Mouse (Mus musculus) adrenal gland, postnatal 25 days (tissue): Measurements from ENCODE around the gene Rpl38. TPM values are rescaled to one million over a fixed set of nuclear protein-coding genes. Genes with fewer than 3 reads are reported as not detected.
"Not testable (repeated sequence)": the region's sequence is repeated elsewhere in the genome, so short reads cannot be mapped to it uniquely, and the experiment has no call there.

ENCODE experiments used
- DNase-seq: peaks from one replicate; pipeline ENCODE4 v3.0.0; 2021; ENCODE audit warnings: mixed read lengths
- total RNA-seq: library from RNA; stranded (reverse); gene quantifications from 2 replicates; pipeline ENCODE4 v1.2.3, GENCODE M21; 2021

Rpl38 gene
- total RNA-seq, 1 experiment from 2014 or later = 1,162 TPM

GRCm38 (mm10) chr11:114656994-114657644 lies 11.2 kb upstream of the Rpl38 start:
- DNase-seq = no peak

- DNase-seq = peak; percentile 75
Measured at GRCm38 (mm10) chr11:114657737-114658136, 10.6 kb upstream of the Rpl38 start.

GRCm38 (mm10) chr11:114662161-114662560 lies 6.2 kb upstream of the Rpl38 start:
- DNase-seq = no peak

GRCm38 (mm10) chr11:114662746-114663362 lies 5.5 kb upstream of the Rpl38 start:
- peak; percentile 59 for DNase-seq

- DNase-seq = no peak
Measured at GRCm38 (mm10) chr11:114664164-114664563, 4.2 kb upstream of the Rpl38 start.

- DNase-seq = no peak
Measured at GRCm38 (mm10) chr11:114665463-114665862, 2.9 kb upstream of the Rpl38 start.

GRCm38 (mm10) chr11:114666786-114667185 lies 1.5 kb upstream of the Rpl38 start:
- DNase-seq = no peak

- no peak for DNase-seq
Measured at GRCm38 (mm10) chr11:114667236-114667931, 940 bp upstream of the Rpl38 start.

GRCm38 (mm10) chr11:114667932-114668285 lies 415 bp upstream of the Rpl38 start:
- not testable (repeated sequence) for DNase-seq

GRCm38 (mm10) chr11:114668741-114669623 lies 658 bp downstream of the Rpl38 start:
- peak; percentile 79 for DNase-seq

- DNase-seq = no peak
Measured at GRCm38 (mm10) chr11:114669651-114670168, 1.4 kb downstream of the Rpl38 start.

GRCm38 (mm10) chr11:114671147-114671546 lies 2.8 kb downstream of the Rpl38 start:
- no peak for DNase-seq

GRCm38 (mm10) chr11:114672794-114673718 lies 4.7 kb downstream of the Rpl38 start:
- peak; percentile 58 for DNase-seq

- DNase-seq = no peak
Measured at GRCm38 (mm10) chr11:114673719-114674050, 5.4 kb downstream of the Rpl38 start.

- no peak for DNase-seq
Measured at GRCm38 (mm10) chr11:114674180-114674579, 5.9 kb downstream of the Rpl38 start.

- DNase-seq = not testable (repeated sequence)
Measured at GRCm38 (mm10) chr11:114674796-114675195, 6.5 kb downstream of the Rpl38 start.

- DNase-seq = peak; percentile 94
Measured at GRCm38 (mm10) chr11:114675341-114675825, 7.1 kb downstream of the Rpl38 start, which contains the start of gene Ttyh2. Ttyh2 (plus strand) TSS chr11:114675431.

- peak; percentile 61 for DNase-seq
Measured at GRCm38 (mm10) chr11:114675826-114676401, 7.6 kb downstream of the Rpl38 start.

GRCm38 (mm10) chr11:114676431-114676830 lies 8.1 kb downstream of the Rpl38 start:
- DNase-seq = peak; percentile 56

GRCm38 (mm10) chr11:114676896-114677530 lies 8.7 kb downstream of the Rpl38 start:
- DNase-seq = no peak
